Mouse (Mus musculus): ENCODE results near the gene Pdik1l. TPM values are rescaled to one million over a fixed set of nuclear protein-coding genes. Genes with fewer than 3 reads are reported as not detected.

Pdik1l gene
- polyA plus RNA-seq, 1 experiment from 2014 or later, result 18.8 TPM

DNA sequence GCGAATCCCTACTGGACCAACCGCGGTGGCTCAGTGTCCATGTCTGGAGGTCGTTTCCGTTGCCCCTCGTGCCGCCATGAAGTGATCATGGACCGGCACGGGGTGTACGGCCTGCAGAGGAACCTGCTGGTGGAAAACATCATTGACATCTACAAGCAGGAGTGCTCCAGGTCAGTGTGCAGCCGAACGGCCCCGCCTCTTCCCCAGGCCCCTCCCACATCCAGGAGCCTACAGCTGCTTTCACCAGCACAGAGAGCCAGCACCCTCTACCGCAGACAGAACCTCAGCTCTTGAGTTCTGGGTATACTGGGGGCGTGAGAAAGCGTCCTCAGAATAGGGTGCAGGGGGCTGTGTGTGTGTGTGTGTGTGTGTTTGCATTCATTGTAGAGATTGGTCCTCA is 28.7 kb upstream of the Pdik1l start:
- Histone ChIP-seq H3K27ac (ENCODE audit: low read depth, low read length) (no peak overlapping the region), H3K4me2 (replicated peaks; ENCODE audit: low read depth, low read length) (no peak overlapping the region), H3K9me3 (ENCODE audit: control insufficient read depth, low read length) (no peaks in the 10 kb centered on the region; the same call in 1 of the 2 replicates), H3K4me3 (ENCODE audit: low read length) (no peak overlapping the region), H3K36me3 (ENCODE audit: control insufficient read depth, insufficient read depth, low read length) (no peaks in the 10 kb centered on the region), H3K9ac (ENCODE audit: low read depth, low read length) (no peak overlapping the region), H3K27me3 (ENCODE audit: control insufficient read depth, insufficient read depth, low read length) (no peaks in the 10 kb centered on the region), H3K4me1 (ENCODE audit: control insufficient read depth, insufficient read depth, low read length) (peaks cover 4% of the 10 kb centered on the region; the same call in 1 of the 2 replicates)
- no peak for ATAC-seq (ENCODE audit: low FRiP score, low TSS enrichment)
- WGBS, result 50% methylated on average over 16 of the region's 16 CpGs

DNA sequence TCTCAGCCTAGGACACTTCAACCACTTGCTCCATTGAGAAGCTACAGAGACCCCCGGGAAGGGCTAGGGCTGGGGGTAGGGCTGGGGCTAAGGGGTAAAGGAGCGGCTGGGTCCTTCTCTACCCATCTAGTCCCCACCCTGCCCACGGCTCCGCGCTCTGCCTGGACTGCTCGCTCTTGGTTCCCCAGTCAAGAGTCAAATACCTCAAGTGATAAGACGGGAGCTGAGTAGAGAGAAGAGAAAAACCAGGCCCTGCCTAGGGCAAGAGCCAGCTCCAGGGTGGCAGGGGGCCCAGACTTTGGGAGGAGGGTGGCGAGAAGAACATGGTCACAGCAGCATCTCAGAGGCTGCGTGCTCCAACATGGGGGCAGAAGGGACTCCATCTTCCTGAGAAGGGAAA is 27.8 kb upstream of the Pdik1l start:
- peaks cover 4% of the 10 kb centered on the region; the same call in 1 of the 2 replicates for H3K4me1 ChIP-seq (ENCODE audit: control insufficient read depth, insufficient read depth, low read length)
- H3K4me3 ChIP-seq (ENCODE audit: low read length), result no peak overlapping the region
- peak overlapping the region; percentile 17 for H3K4me2 ChIP-seq (replicated peaks; ENCODE audit: low read depth, low read length)
- H3K9ac ChIP-seq (ENCODE audit: low read depth, low read length), result no peak overlapping the region; the same call in 1 of the 2 replicates
- no peaks in the 10 kb centered on the region for H3K27me3 ChIP-seq (ENCODE audit: control insufficient read depth, insufficient read depth, low read length)
- WGBS, result 74% methylated on average over 9 of the region's 9 CpGs
- H3K36me3 ChIP-seq (ENCODE audit: control insufficient read depth, insufficient read depth, low read length), result no peaks in the 10 kb centered on the region
- H3K9me3 ChIP-seq (ENCODE audit: control insufficient read depth, low read length), result no peaks in the 10 kb centered on the region; the same call in 1 of the 2 replicates
- no peak overlapping the region for H3K27ac ChIP-seq (ENCODE audit: low read depth, low read length)
- ATAC-seq (ENCODE audit: low FRiP score, low TSS enrichment), result no peak

DNA sequence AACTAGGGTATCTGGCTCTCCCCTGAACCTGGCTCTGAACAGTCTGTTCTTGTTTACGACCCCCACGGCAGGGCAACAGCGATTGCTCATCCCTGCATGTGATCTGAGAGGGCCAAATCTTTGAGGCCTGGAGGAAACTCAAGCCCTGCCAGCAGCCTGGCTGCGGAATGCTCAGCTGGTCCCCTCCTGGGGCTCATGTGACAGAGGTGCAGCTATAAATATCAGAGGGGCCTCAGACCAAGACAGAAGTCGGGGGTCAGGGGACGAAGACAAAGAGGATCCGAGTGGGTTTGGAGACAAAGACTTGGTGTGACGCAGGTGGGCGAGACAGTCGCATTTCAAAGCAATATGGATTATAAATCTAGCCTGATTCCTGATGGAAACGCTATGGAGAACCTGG is 27.2 kb upstream of the Pdik1l start, which contains the start of gene Trim63:
Gene Trim63 (plus strand): TSS at position 245 of the 400 bp plus-strand sequence.
- Histone ChIP-seq H3K4me1 (ENCODE audit: control insufficient read depth, insufficient read depth, low read length) (peaks cover 4% of the 10 kb centered on the region; the same call in 1 of the 2 replicates), H3K4me2 (replicated peaks; ENCODE audit: low read depth, low read length) (peak within 1 kb of the TSS; percentile 17), H3K27ac (ENCODE audit: low read depth, low read length) (no peak within 1 kb of the TSS), H3K27me3 (ENCODE audit: control insufficient read depth, insufficient read depth, low read length) (no peaks in the 10 kb centered on the region), H3K9ac (ENCODE audit: low read depth, low read length) (no peak within 1 kb of the TSS; the same call in 1 of the 2 replicates), H3K36me3 (ENCODE audit: control insufficient read depth, insufficient read depth, low read length) (no peaks in the 10 kb centered on the region), H3K4me3 (ENCODE audit: low read length) (no peak within 1 kb of the TSS), H3K9me3 (ENCODE audit: control insufficient read depth, low read length) (no peaks in the 10 kb centered on the region; the same call in 1 of the 2 replicates)
- ATAC-seq (ENCODE audit: low FRiP score, low TSS enrichment), result peak; percentile 55
- 12% methylated on average over 11 of the region's 11 CpGs for WGBS

DNA sequence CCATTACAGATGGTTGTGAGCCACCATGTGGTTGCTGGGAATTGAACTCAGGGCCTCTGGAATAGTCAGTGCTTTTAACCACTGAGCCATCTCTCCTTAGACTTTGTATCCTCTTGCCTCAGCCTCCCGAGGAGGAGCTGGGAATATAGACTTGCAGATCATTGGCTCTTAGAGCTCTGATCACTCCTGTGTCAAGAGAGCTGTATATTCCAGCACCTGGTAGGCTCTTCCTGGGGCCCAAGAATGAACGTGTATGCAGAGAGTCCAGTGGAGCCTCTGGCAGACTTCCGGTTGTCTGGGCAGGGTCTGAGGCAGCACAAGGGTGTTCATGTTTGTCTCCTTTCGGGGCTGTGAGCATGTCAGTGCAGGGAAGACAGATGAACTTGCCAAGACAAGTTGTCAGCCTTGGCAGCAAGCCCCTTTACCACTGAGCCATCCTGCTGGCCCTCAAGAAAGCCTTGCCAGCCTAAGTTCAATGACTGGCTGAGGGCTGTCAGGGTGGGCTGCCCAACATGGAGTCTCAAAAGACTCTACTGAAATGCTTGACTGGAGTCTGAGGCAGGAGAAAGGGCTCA is 26.5 kb upstream of the Pdik1l start:
- 77% methylated on average over 4 of the region's 4 CpGs for WGBS
- no peak overlapping the region for H3K4me2 ChIP-seq (replicated peaks; ENCODE audit: low read depth, low read length)
- no peaks in the 10 kb centered on the region for H3K27me3 ChIP-seq (ENCODE audit: control insufficient read depth, insufficient read depth, low read length)
- no peaks in the 10 kb centered on the region; the same call in 1 of the 2 replicates for H3K9me3 ChIP-seq (ENCODE audit: control insufficient read depth, low read length)
- ATAC-seq (ENCODE audit: low FRiP score, low TSS enrichment), result 0 out of 2 replicates have a peak, but pooled peaks have one; percentile 23
- no peak overlapping the region for H3K27ac ChIP-seq (ENCODE audit: low read depth, low read length)
- no peak overlapping the region for H3K9ac ChIP-seq (ENCODE audit: low read depth, low read length)
- H3K4me1 ChIP-seq (ENCODE audit: control insufficient read depth, insufficient read depth, low read length), result peaks cover 4% of the 10 kb centered on the region; the same call in 1 of the 2 replicates
- H3K36me3 ChIP-seq (ENCODE audit: control insufficient read depth, insufficient read depth, low read length), result no peaks in the 10 kb centered on the region
- no peak overlapping the region for H3K4me3 ChIP-seq (ENCODE audit: low read length)

DNA sequence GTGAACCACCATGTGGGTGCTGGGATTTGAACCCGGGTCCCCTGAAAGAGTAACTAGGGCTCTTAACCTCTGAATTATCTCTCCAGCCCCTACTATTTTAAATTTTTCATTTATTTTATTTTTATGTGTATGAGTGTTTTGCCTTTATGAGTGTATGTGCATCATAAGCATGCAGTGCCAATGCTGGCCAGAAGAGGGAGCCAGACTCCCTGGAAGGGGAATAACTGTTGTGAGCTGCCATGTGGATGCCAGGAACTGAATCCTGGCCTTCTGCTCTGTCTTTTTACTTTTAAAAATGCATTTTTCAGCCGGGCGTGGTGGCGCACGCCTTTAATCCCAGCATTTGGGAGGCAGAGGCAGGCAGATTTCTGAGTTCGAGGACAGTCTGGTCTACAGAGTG is 25.2 kb upstream of the Pdik1l start:
- no peaks in the 10 kb centered on the region for H3K27me3 ChIP-seq (ENCODE audit: control insufficient read depth, insufficient read depth, low read length)
- no peak overlapping the region for H3K9ac ChIP-seq (ENCODE audit: low read depth, low read length)
- no peaks in the 10 kb centered on the region for H3K36me3 ChIP-seq (ENCODE audit: control insufficient read depth, insufficient read depth, low read length)
- no peaks in the 10 kb centered on the region; the same call in 1 of the 2 replicates for H3K9me3 ChIP-seq (ENCODE audit: control insufficient read depth, low read length)
- no peak overlapping the region for H3K4me3 ChIP-seq (ENCODE audit: low read length)
- H3K4me1 ChIP-seq (ENCODE audit: control insufficient read depth, insufficient read depth, low read length), result peaks cover 4% of the 10 kb centered on the region; the same call in 1 of the 2 replicates
- ATAC-seq (ENCODE audit: low FRiP score, low TSS enrichment), result no peak
- WGBS, result 98% methylated on average over 6 of the region's 6 CpGs
- no peak overlapping the region for H3K27ac ChIP-seq (ENCODE audit: low read depth, low read length)
- no peak overlapping the region for H3K4me2 ChIP-seq (replicated peaks; ENCODE audit: low read depth, low read length)

DNA sequence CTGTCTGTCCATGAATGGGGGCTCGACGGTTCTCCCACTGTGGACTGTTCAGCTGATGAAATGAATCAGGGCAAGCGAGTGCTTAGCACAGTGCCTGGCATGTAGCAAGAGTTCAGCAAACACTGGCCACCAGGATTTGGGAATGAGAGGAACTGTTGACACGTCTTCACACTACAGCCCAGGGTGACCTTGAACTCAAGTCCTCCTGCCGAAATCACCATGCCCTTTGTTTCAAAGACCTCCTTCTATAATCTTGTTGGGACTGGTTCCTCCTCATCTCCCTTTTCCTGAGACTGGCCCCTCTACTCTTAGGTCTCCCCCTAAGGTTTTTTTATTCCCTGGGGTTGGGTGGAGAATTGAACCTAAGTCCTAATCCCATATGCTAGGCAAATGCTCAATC is 24.6 kb upstream of the Pdik1l start:
- H3K4me2 ChIP-seq (replicated peaks; ENCODE audit: low read depth, low read length), result no peak overlapping the region
- peaks cover 7% of the 10 kb centered on the region for H3K4me1 ChIP-seq (ENCODE audit: control insufficient read depth, insufficient read depth, low read length)
- no peak overlapping the region for H3K27ac ChIP-seq (ENCODE audit: low read depth, low read length)
- 98% methylated on average over 5 of the region's 5 CpGs for WGBS
- H3K9me3 ChIP-seq (ENCODE audit: control insufficient read depth, low read length), result no peaks in the 10 kb centered on the region; the same call in 1 of the 2 replicates
- ATAC-seq (ENCODE audit: low FRiP score, low TSS enrichment), result no peak
- no peak overlapping the region for H3K9ac ChIP-seq (ENCODE audit: low read depth, low read length)
- no peaks in the 10 kb centered on the region for H3K27me3 ChIP-seq (ENCODE audit: control insufficient read depth, insufficient read depth, low read length)
- H3K4me3 ChIP-seq (ENCODE audit: low read length), result no peak overlapping the region
- H3K36me3 ChIP-seq (ENCODE audit: control insufficient read depth, insufficient read depth, low read length), result no peaks in the 10 kb centered on the region

DNA sequence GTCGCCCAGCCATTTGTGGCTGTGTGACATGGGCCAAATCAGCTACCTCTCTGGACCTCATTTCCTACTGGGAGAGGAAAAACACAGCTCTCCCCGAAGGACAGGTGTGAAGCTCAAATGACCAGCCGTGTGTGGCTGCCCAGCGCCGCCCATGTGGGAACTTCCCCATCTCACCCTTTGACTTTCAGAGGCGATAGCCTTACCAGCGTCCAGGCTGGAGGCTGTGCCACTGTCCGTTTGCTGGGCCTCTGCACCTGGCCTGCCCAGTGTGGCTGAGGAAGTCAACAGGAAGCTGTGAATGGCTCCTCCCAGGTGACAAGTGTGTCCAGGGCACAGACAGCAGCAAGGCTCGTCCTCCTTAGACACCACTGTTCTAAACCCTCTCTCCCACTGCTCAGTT is 24.1 kb upstream of the Pdik1l start:
- 69% methylated on average over 9 of the region's 9 CpGs for WGBS
- no peaks in the 10 kb centered on the region; the same call in 1 of the 2 replicates for H3K9me3 ChIP-seq (ENCODE audit: control insufficient read depth, low read length)
- H3K27me3 ChIP-seq (ENCODE audit: control insufficient read depth, insufficient read depth, low read length), result no peaks in the 10 kb centered on the region
- H3K4me1 ChIP-seq (ENCODE audit: control insufficient read depth, insufficient read depth, low read length), result peaks cover 12% of the 10 kb centered on the region
- no peak overlapping the region for H3K4me2 ChIP-seq (replicated peaks; ENCODE audit: low read depth, low read length)
- H3K27ac ChIP-seq (ENCODE audit: low read depth, low read length), result no peak overlapping the region
- H3K36me3 ChIP-seq (ENCODE audit: control insufficient read depth, insufficient read depth, low read length), result no peaks in the 10 kb centered on the region
- ATAC-seq (ENCODE audit: low FRiP score, low TSS enrichment), result no peak
- no peak overlapping the region for H3K4me3 ChIP-seq (ENCODE audit: low read length)
- no peak overlapping the region for H3K9ac ChIP-seq (ENCODE audit: low read depth, low read length)

DNA sequence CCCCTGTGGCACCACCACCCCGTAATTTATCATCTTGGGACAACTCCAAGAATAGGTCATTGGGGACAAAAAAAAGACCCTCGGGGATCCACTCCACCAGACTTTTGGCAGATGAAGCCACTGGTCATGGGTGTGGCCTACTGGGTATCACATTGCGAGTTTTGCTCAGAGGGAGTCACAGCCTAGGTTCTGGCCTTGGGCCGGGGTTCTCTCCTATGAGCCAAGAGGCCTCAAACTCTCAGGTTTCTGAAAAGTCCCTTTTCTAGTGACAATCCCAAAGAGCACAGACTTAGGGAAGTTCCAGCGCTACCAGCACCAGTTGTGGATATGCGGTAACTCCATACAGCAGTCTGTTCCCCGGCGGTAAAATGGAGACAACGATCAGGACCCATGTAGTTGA is 23.0 kb upstream of the Pdik1l start:
- Histone ChIP-seq H3K27me3 (ENCODE audit: control insufficient read depth, insufficient read depth, low read length) (no peaks in the 10 kb centered on the region), H3K4me2 (replicated peaks; ENCODE audit: low read depth, low read length) (no peak overlapping the region), H3K27ac (ENCODE audit: low read depth, low read length) (no peak overlapping the region), H3K9ac (ENCODE audit: low read depth, low read length) (no peak overlapping the region), H3K4me1 (ENCODE audit: control insufficient read depth, insufficient read depth, low read length) (peaks cover 12% of the 10 kb centered on the region), H3K36me3 (ENCODE audit: control insufficient read depth, insufficient read depth, low read length) (no peaks in the 10 kb centered on the region), H3K4me3 (ENCODE audit: low read length) (no peak overlapping the region), H3K9me3 (ENCODE audit: control insufficient read depth, low read length) (no peaks in the 10 kb centered on the region; the same call in 1 of the 2 replicates)
- ATAC-seq (ENCODE audit: low FRiP score, low TSS enrichment), result no peak
- WGBS, result 83% methylated on average over 9 of the region's 9 CpGs

DNA sequence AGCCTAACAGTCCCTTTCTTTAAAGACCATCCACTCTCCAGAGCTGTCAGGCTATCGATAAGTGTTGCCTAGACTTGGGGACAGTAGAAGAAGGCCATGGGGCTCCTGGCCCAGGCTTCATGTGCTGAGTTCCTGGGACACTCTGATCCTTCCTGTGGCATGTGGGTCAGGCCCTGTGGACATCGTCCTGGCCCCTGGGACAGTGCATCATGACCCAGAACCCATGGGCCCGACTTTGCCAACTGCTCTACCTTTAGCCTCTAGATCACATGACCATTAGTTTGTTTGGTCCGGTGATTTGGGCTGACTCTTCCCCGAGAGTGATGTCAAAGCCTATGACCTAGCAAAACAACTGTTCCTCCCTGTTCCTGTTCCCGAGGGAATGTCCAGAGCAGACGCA is 22.4 kb upstream of the Pdik1l start:
- H3K4me3 ChIP-seq (ENCODE audit: low read length), result no peak overlapping the region
- no peak overlapping the region for H3K27ac ChIP-seq (ENCODE audit: low read depth, low read length)
- H3K36me3 ChIP-seq (ENCODE audit: control insufficient read depth, insufficient read depth, low read length), result no peaks in the 10 kb centered on the region
- H3K4me1 ChIP-seq (ENCODE audit: control insufficient read depth, insufficient read depth, low read length), result peaks cover 12% of the 10 kb centered on the region
- H3K27me3 ChIP-seq (ENCODE audit: control insufficient read depth, insufficient read depth, low read length), result no peaks in the 10 kb centered on the region
- 77% methylated on average over 7 of the region's 7 CpGs for WGBS
- no peak overlapping the region for H3K9ac ChIP-seq (ENCODE audit: low read depth, low read length)
- no peak overlapping the region for H3K4me2 ChIP-seq (replicated peaks; ENCODE audit: low read depth, low read length)
- no peak for ATAC-seq (ENCODE audit: low FRiP score, low TSS enrichment)
- no peaks in the 10 kb centered on the region; the same call in 1 of the 2 replicates for H3K9me3 ChIP-seq (ENCODE audit: control insufficient read depth, low read length)
